Mouse (Mus musculus) erythroid progenitor cell, adult 5-6 weeks (primary cell): ENCODE data around the gene Abca2. TPM values are rescaled to one million over a fixed set of nuclear protein-coding genes. Genes with fewer than 3 reads are reported as not detected.

ENCODE experiments used
- ATAC-seq: replicated peaks from 2 replicates; pipeline ENCODE4 v1.8.0; 2016; ENCODE audit warnings: moderate number of reproducible peaks, mild to moderate bottlenecking, moderate TSS enrichment, inconsistent platforms; ENCODE audit not compliant: poor library complexity, low FRiP score, severe bottlenecking
- total RNA-seq, 2 experiments: library from RNA; stranded (forward) in 1 of 2; stranded (reverse) in 1 of 2; fragments of 150-400 nt in 1 of 2; fragments of 186-747, 209-891 nt in 1 of 2; gene quantifications; 2 replicates each; pipeline versions ENCODE4 v1.2.3 to v1.2.4; 2015 to 2017; ENCODE audit warnings: low replicate concordance in 2 of 2

Gene Abca2
- total RNA-seq, 2 experiments from 2014 or later, result 1.3 to 5.0 TPM

DNA sequence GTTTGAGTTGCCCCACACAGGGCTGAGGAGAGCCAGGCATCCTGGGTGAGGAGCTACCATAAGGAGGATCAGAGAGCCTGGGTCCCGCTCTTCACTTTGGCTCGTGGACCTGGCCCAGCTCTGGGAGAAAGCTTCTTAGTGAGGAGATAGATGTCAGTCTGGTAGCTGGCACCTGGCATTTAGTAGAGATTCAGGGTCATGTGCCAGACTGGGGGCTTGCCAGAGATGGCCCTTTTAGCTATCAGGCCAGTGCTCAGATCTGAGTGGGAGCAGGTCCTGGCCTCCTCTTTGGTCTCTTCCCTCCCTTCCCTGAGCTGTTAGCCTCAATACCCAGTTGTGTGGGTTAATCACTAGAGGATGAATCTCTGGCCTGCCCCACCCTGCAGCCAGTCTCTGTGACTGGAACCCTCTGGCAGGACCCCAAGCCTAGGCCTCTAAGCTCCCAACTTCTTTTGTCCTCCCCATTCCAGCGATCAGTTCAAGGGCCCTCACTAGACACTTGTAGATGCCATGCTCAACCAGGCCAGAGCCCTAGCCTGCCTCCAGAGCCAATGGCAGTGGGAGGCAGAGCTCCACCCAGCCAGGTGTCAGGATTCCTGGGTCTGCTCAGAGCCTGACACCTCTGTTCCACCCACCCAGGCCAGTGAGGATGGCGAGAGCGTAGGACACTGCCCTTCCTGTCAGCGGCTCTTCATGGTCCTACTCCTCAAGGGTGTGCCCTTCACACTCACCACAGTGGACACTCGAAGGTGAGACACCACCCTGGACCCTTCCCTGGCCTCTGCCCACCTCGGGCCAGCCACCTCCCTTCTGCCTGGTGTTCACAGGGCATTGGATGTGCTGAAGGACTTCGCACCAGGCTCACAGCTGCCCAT, 28.8 kb downstream of the Abca2 start:
- no peak for ATAC-seq

- no peak for ATAC-seq
These were observed 30.4 kb downstream of the Abca2 start for GRCm38 (mm10) chr2:25458911-25459310.

GRCm38 (mm10) chr2:25460135-25460534, 31.6 kb downstream of the Abca2 start:
- 0 out of 2 replicates have a peak, but pooled peaks have one; percentile 1 for ATAC-seq

DNA sequence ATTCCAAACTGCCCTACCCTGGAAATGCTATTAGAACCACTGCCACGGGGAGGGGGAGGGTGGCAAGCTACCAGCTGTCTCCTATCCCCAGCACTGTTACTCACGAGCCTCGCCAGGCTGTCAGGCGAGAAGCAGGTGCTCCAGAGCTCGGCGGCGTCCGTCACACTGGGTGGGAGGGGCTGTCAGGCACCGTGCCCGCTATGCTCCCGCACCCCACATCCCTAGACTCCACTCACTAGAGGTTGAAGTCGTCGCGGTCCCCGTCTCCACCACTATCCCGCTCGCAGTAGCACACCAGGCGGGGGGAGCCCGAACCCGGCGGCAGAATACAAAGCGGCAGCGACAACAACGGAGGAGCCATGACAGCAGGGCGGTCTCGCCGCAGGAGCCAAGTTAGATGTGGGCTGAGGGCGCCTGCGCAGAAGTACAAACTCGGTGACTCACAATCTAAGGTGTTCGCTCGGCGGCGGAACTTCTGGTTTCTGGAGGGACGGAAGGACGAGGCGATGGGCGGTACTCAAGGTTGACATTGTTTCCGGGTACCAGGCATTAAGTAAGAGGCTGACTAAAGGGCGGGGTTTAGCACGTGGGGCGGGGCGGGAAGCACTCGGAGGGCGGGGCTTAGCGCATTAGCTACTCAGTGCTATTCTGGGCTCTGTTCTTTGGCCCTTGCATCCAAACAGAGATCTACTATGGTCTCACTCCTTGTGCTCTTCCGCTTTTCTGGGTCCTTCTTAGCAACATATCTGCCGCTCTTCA, 32.2 kb downstream of the Abca2 start, which contains the start of gene Paxx:
Gene Paxx (minus strand): TSS at position 544 of the 759 bp plus-strand sequence.
- ATAC-seq, result peak; percentile 82

DNA sequence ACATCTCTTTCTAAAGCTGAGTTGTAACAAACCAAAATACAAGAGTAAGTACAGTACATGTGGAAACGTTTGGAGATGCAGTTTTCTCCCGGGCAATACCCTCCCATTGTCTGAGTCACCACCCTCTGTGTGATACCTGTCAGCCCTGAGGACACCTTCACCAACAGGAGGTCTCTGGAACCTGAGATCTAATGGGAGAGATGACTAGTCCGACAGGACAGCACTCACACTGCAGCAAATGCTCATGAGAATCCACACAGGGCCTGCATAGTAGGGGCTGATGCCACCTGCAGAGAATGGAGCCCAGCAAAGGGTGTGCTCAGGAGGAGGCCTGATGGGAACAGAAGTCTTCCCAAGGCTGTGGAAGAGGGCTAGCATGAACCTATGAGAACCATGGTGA, 32.9 kb downstream of the Abca2 start:
- ATAC-seq, result no peak

- ATAC-seq, result no peak
These were observed 35.1 kb downstream of the Abca2 start for GRCm38 (mm10) chr2:25463630-25464029.

- no peak for ATAC-seq
These were observed 36.8 kb downstream of the Abca2 start for GRCm38 (mm10) chr2:25465256-25465655.

- no peak for ATAC-seq
These were observed 37.5 kb downstream of the Abca2 start for GRCm38 (mm10) chr2:25465816-25466635.

DNA sequence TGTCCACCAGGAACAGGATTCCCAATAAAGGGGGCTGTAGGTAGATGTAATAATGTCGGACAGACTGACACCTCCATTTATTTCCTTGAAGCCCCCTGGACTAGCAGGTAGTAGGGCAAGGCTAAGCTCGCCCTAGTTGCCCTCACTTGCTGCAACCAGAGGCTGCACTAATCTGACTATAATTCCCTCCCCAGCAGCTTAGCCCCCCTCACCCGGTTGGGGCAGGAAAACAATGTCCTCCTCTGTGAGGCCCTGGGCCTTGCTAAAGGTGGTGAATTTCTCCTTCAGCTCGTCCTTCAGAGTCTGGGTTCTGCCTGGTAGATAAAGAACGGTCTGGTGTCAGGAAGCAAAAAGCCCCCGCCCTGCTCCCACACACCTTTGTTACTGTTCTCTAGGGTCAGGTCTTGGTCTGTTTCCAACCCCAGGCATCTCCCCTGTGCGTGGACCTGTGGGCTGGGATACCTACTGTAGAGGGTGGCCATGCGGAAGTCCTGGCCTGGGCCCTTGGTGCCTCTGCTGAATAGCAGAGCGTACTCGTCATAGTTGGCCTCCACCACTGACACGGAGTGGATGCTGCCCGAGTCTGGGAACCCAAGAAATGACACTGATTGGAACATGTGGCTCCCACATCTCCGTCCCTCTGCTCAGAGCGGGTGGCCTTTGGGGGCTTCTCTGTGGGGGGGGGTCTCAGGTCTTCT, 39.3 kb downstream of the Abca2 start:
- no peak for ATAC-seq

GRCm38 (mm10) chr2:25468962-25469915, 40.7 kb downstream of the Abca2 start:
- no peak for ATAC-seq

DNA sequence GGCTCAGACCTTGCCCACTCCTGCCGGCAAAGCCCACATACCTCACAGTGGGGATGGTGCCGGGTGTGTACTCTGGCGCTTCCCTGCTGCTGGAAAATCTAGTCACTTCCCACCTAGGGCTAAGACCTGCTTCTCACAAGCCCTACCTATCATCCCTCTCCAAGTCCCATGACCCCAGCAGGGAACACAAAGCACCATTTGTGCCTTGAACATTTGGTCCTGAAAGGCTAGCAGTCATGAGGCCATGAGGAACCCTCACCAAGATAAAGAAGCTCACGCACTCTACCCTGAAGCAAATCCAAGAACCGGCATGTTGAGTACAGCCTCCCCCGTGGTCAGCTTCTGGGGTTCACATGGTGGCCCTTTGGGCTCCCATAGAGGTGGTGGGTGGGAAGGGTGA, 41.5 kb downstream of the Abca2 start, which contains the start of gene Ptgds:
Gene Ptgds (minus strand): TSS at position 78 of the 400 bp plus-strand sequence.
- ATAC-seq, result no peak

DNA sequence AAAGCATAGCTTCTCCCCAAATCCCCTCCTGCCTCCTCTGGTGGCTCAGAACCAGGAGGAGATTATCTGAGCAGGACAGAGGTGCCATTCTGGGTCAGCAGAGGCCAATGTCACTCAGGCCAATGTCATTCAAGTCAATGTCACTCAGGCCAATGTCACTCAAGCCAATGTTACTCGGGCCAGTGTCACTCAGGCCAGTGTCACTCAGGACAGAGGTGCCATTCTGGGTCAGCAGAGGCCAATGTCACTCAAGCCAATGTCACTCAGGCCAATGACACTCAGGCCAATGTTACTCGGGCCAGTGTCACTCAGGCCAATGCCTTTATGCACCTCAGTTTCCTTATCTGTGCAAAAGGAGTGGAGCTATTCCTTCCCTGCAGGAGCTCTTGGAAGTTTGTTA, 44.0 kb downstream of the Abca2 start:
- no peak for ATAC-seq

GRCm38 (mm10) chr2:25477541-25477940, 49.0 kb downstream of the Abca2 start:
- ATAC-seq, result no peak

DNA sequence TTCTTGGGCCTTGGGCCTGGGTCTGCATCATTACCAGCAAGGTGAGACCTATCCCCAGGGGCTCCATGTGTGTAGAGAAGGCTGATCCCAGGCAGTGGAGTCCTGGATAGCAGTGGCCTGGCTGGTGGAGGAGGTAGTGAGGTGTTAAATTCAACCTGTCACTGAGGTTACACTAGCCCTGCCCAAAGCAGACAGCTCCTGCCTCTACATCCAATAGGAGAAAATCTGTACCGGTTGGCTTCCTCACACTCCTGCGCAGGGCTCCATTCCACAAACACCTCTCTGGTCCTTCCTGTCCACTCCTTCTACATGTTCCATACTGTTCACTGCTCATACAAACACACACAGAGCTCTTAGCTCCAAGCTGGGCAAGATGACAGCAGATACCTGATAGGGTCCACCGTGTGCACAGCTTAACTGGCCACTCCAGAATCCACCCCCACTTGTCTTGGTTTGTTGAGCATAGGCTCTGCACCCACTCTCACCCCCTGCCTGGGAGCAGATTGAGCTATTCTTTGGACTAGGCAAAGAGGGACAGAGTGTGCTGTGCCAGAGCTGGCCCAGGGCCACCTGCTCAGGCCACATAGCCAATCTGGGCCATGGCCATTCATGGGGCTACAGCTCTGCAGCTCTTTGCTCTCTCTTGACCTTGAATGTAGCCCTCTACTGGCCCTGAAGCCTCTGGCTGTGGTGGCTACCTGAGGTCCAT, 49.6 kb downstream of the Abca2 start:
- no peak for ATAC-seq

GRCm38 (mm10) chr2:25479551-25480311, 51.2 kb downstream of the Abca2 start:
- no peak for ATAC-seq

- no peak for ATAC-seq
These were observed 52.0 kb downstream of the Abca2 start for GRCm38 (mm10) chr2:25480541-25480940.

DNA sequence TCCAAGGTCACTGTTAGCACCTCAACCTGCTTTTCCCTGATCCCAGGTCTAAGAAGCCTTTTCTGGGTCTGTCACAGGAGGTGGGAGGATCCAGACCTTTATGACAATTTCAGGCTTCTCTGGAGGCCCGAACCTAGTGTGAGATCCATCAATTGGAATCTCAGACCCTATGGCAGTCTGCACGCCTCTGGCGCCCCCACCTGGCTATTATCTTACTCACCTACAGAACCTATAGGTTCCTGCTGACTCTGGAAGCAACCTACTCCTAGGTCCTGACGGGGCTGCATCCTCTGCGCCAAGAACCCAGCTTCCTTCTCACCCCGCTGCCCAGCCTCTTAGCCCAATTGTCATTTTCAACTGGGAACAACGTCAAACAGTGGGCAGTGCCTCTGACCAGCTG, 54.5 kb downstream of the Abca2 start:
- no peak for ATAC-seq
